ENCODE assay signal across 40 mouse cellular contexts in the genomic region with DNA sequence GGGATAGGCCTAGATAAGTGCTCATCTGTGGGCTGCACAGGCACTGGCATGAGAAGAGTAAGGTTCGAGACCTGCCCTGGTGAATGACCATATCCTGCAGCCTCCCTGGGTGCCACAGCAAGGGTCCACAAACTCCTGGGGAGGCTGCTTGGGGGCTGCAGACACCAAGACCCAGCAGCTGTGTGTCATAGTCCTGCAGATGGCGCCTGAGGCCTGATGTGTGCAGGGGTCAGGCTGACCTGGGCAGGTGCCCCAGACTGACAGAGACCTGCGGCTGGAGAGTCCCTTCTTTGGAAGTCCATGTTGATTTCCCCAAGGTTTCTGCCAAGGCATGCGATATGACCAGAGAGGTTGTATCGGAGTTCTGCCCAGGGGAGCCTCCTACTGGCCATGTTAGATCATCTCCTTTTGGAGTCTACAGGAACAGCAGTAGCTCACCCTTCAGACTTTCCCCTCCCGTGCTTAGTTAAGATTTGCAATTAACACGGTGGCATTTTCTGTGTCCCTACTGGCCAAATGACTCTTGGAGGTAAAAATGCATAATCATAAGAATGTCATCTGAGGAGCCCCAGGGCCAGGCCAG. TPM values are rescaled to one million over a fixed set of nuclear protein-coding genes. Genes with fewer than 3 reads are reported as not detected.
DNase-seq lines count a peak whose midpoint lies in the region; ATAC-seq and TF ChIP-seq lines count a peak whose summit lies in the region.
"Had no signal": no experiment of that assay in that cellular context is flagged by ENCODE, and none has a peak within 500 bp of the region (broad histone marks: within the 10 kb centered on the region; RNA-seq: fewer than 3 reads in every experiment).

No protein-coding gene starts in this region.

- no peak overlapping the region for H3K27ac ChIP-seq in gastrocnemius, adult 2 months
- H3K27ac ChIP-seq in kidney, postnatal 0 days = no peak overlapping the region
- H3K27ac ChIP-seq in lung, embryonic 14.5 days (ENCODE audit: low read depth) = no peak overlapping the region
- no peak overlapping the region for H3K27ac ChIP-seq in CH12.LX (ENCODE audit: insufficient read depth, low read depth)
- H3K27ac ChIP-seq: hindbrain, embryonic 15.5 days; limb, embryonic 13.5 days; midbrain, embryonic 10.5 days; neural tube, embryonic 12.5 days had no signal

- TF ChIP-seq EP300 in CH12.LX (IDR thresholded peaks at IDR 0.05; ENCODE audit: low read length) = no peak

- H3K27me3 ChIP-seq in kidney, postnatal 0 days (ENCODE audit: insufficient read depth, low read length) = no peaks in the 10 kb centered on the region
- H3K27me3 ChIP-seq in lung, embryonic 14.5 days (ENCODE audit: insufficient read depth, low read length) = no peaks in the 10 kb centered on the region
- no peaks in the 10 kb centered on the region for H3K27me3 ChIP-seq in CH12.LX (replicated peaks)
- H3K27me3 ChIP-seq: hindbrain, embryonic 15.5 days; neural tube, embryonic 12.5 days had no signal

- dilution Hi-C loops in CH12.LX (cut with MboI; ENCODE audit: extremely low pct_ligation_motif_present, extremely low pct_unique_long_range_greater_than_20kb, low sequenced_read_pairs) = no loop called here

- no peak overlapping the region for H3K9ac ChIP-seq in kidney, postnatal 0 days (ENCODE audit: low read depth, low read length)
- no peak overlapping the region for H3K9ac ChIP-seq in lung, embryonic 14.5 days
- no peak overlapping the region for H3K9ac ChIP-seq in CH12.LX (ENCODE audit: insufficient read depth, low read depth)
- H3K9ac ChIP-seq: forebrain, postnatal 0 days; hindbrain, embryonic 15.5 days; limb, embryonic 13.5 days; neural tube, embryonic 12.5 days had no signal

- no peaks in the 10 kb centered on the region for H3K4me1 ChIP-seq in kidney, postnatal 0 days (replicated peaks; ENCODE audit: insufficient read depth, low read length)
- H3K4me1 ChIP-seq in lung, embryonic 14.5 days (ENCODE audit: insufficient read depth) = no peaks in the 10 kb centered on the region
- no peaks in the 10 kb centered on the region for H3K4me1 ChIP-seq in lung, adult 2 months (ENCODE audit: control insufficient read depth, insufficient read depth, low read length)
- peaks cover 0 to 13% of the 10 kb centered on the region in 2 experiments; a peak in 2 of 4 replicates for H3K4me1 ChIP-seq in CH12.LX (ENCODE audit: control insufficient read depth in 1 of 2, insufficient read depth in 2 of 2)
- H3K4me1 ChIP-seq: hindbrain, embryonic 15.5 days; midbrain, embryonic 10.5 days; neural tube, embryonic 12.5 days had no signal

- peak; percentile 19; the same call in 1 of the 2 replicates for TF ChIP-seq CTCF in gastrocnemius, adult 2 months (IDR thresholded peaks at IDR 0.05)
- TF ChIP-seq CTCF in kidney, postnatal 0 days (IDR thresholded peaks at IDR 0.05; ENCODE audit: low read depth) = peak; percentile 38; the same call in 1 of the 2 replicates
- no peak for TF ChIP-seq CTCF in lung, embryonic 14.5 days (IDR thresholded peaks at IDR 0.05; ENCODE audit: low read depth)
- no peak for TF ChIP-seq CTCF in lung, adult 2 months (IDR thresholded peaks at IDR 0.05; ENCODE audit: insufficient read depth, low read length)
- TF ChIP-seq CTCF in CH12.LX (conservative IDR thresholded peaks at IDR 0.05 in 1 of 2, IDR thresholded peaks at IDR 0.05 in 1 of 2; ENCODE audit: low read depth in 2 of 2, low read length in 2 of 2) = peak in 1 of 2 experiments; percentile 49; a peak in 2 of 4 replicates

- no peak for TF ChIP-seq POLR2A in lung, adult 2 months (IDR thresholded peaks at IDR 0.05; ENCODE audit: borderline replicate concordance, extremely low read depth, low read depth, low read length)
- TF ChIP-seq POLR2A in CH12.LX (IDR thresholded peaks at IDR 0.05; ENCODE audit: low read depth, low read length) = no peak

- no peaks in the 10 kb centered on the region for H3K79me2 ChIP-seq in CH12.LX (replicated peaks; ENCODE audit: control insufficient read depth, extremely low read depth, insufficient read depth, poor library complexity, severe bottlenecking)

- intact Hi-C loops in gastrocnemius, adult 2 months (cut with DNase I) = no loop called here

- H3K36me3 ChIP-seq in kidney, postnatal 0 days (ENCODE audit: insufficient read depth, low read length) = no peaks in the 10 kb centered on the region
- H3K36me3 ChIP-seq in lung, embryonic 14.5 days (ENCODE audit: insufficient read depth) = no peaks in the 10 kb centered on the region
- no peaks in the 10 kb centered on the region for H3K36me3 ChIP-seq in CH12.LX (replicated peaks in 1 of 2; ENCODE audit: control insufficient read depth in 1 of 2, insufficient read depth in 1 of 2, low read length in 1 of 2)
- H3K36me3 ChIP-seq: hindbrain, embryonic 15.5 days; limb, embryonic 13.5 days; midbrain, embryonic 10.5 days; neural tube, embryonic 12.5 days had no signal

- no peaks in the 10 kb centered on the region for H3K9me3 ChIP-seq in kidney, postnatal 0 days (replicated peaks; ENCODE audit: low read length)
- H3K9me3 ChIP-seq in lung, embryonic 14.5 days (ENCODE audit: low read depth, low read length) = no peaks in the 10 kb centered on the region
- no peaks in the 10 kb centered on the region for H3K9me3 ChIP-seq in CH12.LX (replicated peaks; ENCODE audit: low read length)
- H3K9me3 ChIP-seq: hindbrain, embryonic 15.5 days; limb, embryonic 13.5 days; midbrain, embryonic 10.5 days; neural tube, embryonic 12.5 days had no signal

- 74% methylated on average over 7 of the region's 7 CpGs for WGBS in kidney, postnatal 0 days
- WGBS in lung, embryonic 14.5 days = 64% methylated on average over 7 of the region's 7 CpGs
- WGBS in lung, adult 2 months = 75% methylated on average over 7 of the region's 7 CpGs

- H3K4me2 ChIP-seq in kidney, postnatal 0 days (ENCODE audit: low read length) = no peak overlapping the region
- no peak overlapping the region for H3K4me2 ChIP-seq in lung, embryonic 14.5 days
- no peak overlapping the region for H3K4me2 ChIP-seq in CH12.LX (ENCODE audit: insufficient read depth, low read depth, poor library complexity, severe bottlenecking)
- H3K4me2 ChIP-seq: heart, embryonic 11.5 days; hindbrain, embryonic 15.5 days; limb, embryonic 13.5 days; neural tube, embryonic 12.5 days had no signal

- DNase-seq in gastrocnemius, adult 2 months = no peak
- DNase-seq in gastrocnemius, postnatal 4 days (ENCODE audit: low spot score in 2 of 2) = no peak
- peak; percentile 35 for DNase-seq in kidney, postnatal 0 days (ENCODE audit: low spot score)
- no peak for DNase-seq in kidney, adult 18-20 months
- DNase-seq in lung, embryonic 14.5 days = peak; percentile 7
- no peak for DNase-seq in lung, adult 2 months
- peak; percentile 6 for DNase-seq in CH12.LX (ENCODE audit: extremely low read depth)
- no peak for DNase-seq in embryo, embryonic 9.5 days (ENCODE audit: extremely low spot score)
- DNase-seq: adrenal gland, adult 2 months; adrenal gland, postnatal 36 days; cerebellum, adult 18-20 months; forebrain, postnatal 0 days; gastrocnemius, postnatal 10 days; kidney, adult 9 months; kidney, postnatal 25 days; lung, postnatal 14 days; right cerebral cortex, adult 18-20 months; right cerebral cortex, postnatal 4 days had no signal

- no peak overlapping the region for H3K4me3 ChIP-seq in gastrocnemius, adult 2 months
- H3K4me3 ChIP-seq in kidney, postnatal 0 days (replicated peaks; ENCODE audit: low read depth, low read length) = no peak overlapping the region
- no peak overlapping the region for H3K4me3 ChIP-seq in lung, embryonic 14.5 days (ENCODE audit: low read depth, low read length)
- no peak overlapping the region for H3K4me3 ChIP-seq in lung, adult 2 months (replicated peaks; ENCODE audit: extremely low read depth, low read depth, low read length)
- H3K4me3 ChIP-seq in CH12.LX (replicated peaks in 1 of 3; ENCODE audit: low read depth in 2 of 3, low read length in 2 of 3, poor library complexity in 1 of 3) = no peak overlapping the region
- H3K4me3 ChIP-seq: erythroblast, embryonic 14.5 days; hindbrain, embryonic 15.5 days; limb, embryonic 13.5 days; midbrain, embryonic 10.5 days; myocyte; neural tube, embryonic 12.5 days had no signal

- in situ Hi-C loops in CH12.LX (cut with MboI; ENCODE audit: low pct_ligation_motif_present, low pct_unique_long_range_greater_than_20kb, low sequenced_read_pairs) = no loop called here

- no peak for ATAC-seq in kidney, postnatal 0 days (replicated peaks; ENCODE audit: low FRiP score, low read depth)
- no peak for ATAC-seq in lung, embryonic 14.5 days (ENCODE audit: insufficient read depth)
- ATAC-seq: forebrain, postnatal 0 days; inflammation-experienced regulatory T-cells, adult 6 months; midbrain, embryonic 16.5 days had no signal

- peak; percentile 29; the same call in 1 of the 2 replicates for TF ChIP-seq RAD21 in CH12.LX (IDR thresholded peaks at IDR 0.05; ENCODE audit: low read depth, low read length)

TF ChIP-seq in CH12.LX, 34 proteins besides CTCF, POLR2A, EP300 and RAD21:
- TF ChIP-seq TBP (conservative IDR thresholded peaks at IDR 0.05; ENCODE audit: low read depth, low read length) = no peak
- TF ChIP-seq SMC3 (IDR thresholded peaks at IDR 0.05; ENCODE audit: low read depth, low read length) = peak; percentile 37

RNA-seq across cellular contexts. Expression of gene Catsper3, which starts 24.8 kb away (rescaled TPM):
- total RNA-seq in gastrocnemius, adult 2 months (2021) = under 1 TPM; 0.23 to 0.39 TPM
- not detected for total RNA-seq in gastrocnemius, postnatal 4 days (2021)
- polyA plus RNA-seq in kidney, postnatal 0 days (2015; fragmentation: Nextera tagmentation; extraction: Ambion mirVana) = 0.10 and 0.14 TPM in 2 replicates
- polyA plus RNA-seq in lung, embryonic 14.5 days (2014; fragmentation: Nextera tagmentation; extraction: Ambion mirVana) = 0.18 TPM in 1 of 2 replicates, not detected in the other
- polyA plus RNA-seq in lung, adult 2 months (2012; rRNA removed) = 0.19 TPM in 1 of 2 replicates, not detected in the other
- not detected in 2 replicates for total RNA-seq in CH12.LX (2012; rRNA removed)
- not detected in 2 replicates for total RNA-seq in CH12.LX (2014; rRNA removed)
- polyA plus RNA-seq in CH12.LX (2012; ENCODE audit: insufficient read length, low read depth) = not detected in 2 replicates
- total RNA-seq: common myeloid progenitor, adult 5-6 weeks; forebrain, postnatal 0 days; granulocyte monocyte progenitor cell, adult 5-6 weeks; layer of hippocampus, adult 18-20 months; megakaryocyte progenitor cell, adult 5-6 weeks had no signal
- polyA plus RNA-seq: embryonic facial prominence, embryonic 14.5 days; erythroblast, embryonic 14.5 days; forebrain, embryonic 11.5 days; hindbrain, embryonic 15.5 days; inflammation-experienced regulatory T-cells, adult 6 months; limb, embryonic 13.5 days; liver, embryonic 16.5 days; midbrain, embryonic 10.5 days; neural tube, embryonic 12.5 days had no signal

RNA-seq across cellular contexts. Expression of gene Pitx1, which starts 26.9 kb away (rescaled TPM):
- total RNA-seq in gastrocnemius, adult 2 months (2021) = under 1 TPM; 0.15 to 0.22 TPM
- total RNA-seq in gastrocnemius, postnatal 4 days (2021) = 1 to 10 TPM; 5.3 to 5.8 TPM
- 0.08 TPM in 1 of 2 replicates, not detected in the other for polyA plus RNA-seq in kidney, postnatal 0 days (2015; fragmentation: Nextera tagmentation; extraction: Ambion mirVana)
- 0.28 TPM in 1 of 2 replicates, not detected in the other for polyA plus RNA-seq in lung, embryonic 14.5 days (2014; fragmentation: Nextera tagmentation; extraction: Ambion mirVana)
- 0.14 and 26.6 TPM in 2 replicates for polyA plus RNA-seq in lung, adult 2 months (2012; rRNA removed)
- total RNA-seq in CH12.LX (2012; rRNA removed) (not detected in 2 replicates), CH12.LX (2014; rRNA removed) (not detected in 2 replicates)
- polyA plus RNA-seq in CH12.LX (2012; ENCODE audit: insufficient read length, low read depth) = not detected in 2 replicates
- total RNA-seq: adrenal gland, adult 2 months; adrenal gland, postnatal 36 days; common myeloid progenitor, adult 5-6 weeks; forebrain, postnatal 0 days; granulocyte monocyte progenitor cell, adult 5-6 weeks; hematopoietic stem cell, adult 5-6 weeks; layer of hippocampus, adult 18-20 months; layer of hippocampus, postnatal 14 days; left cerebral cortex, adult 8-10 months; left cerebral cortex, postnatal 36 days; megakaryocyte progenitor cell, adult 5-6 weeks had no signal
- polyA plus RNA-seq: adrenal gland, adult 2 months; forebrain, postnatal 0 days; heart, postnatal 0 days; inflammation-experienced regulatory T-cells, adult 6 months; myocyte; spleen, adult 2 months had no signal

Comparison
In these comparisons a context has a peak if more than half of its experiments do, and no peak if none do; other contexts are left out.
1. DNase-seq: peak in kidney, postnatal 0 days (single experiment), lung, embryonic 14.5 days (single experiment) and CH12.LX (single experiment); none in gastrocnemius, adult 2 months (single experiment), gastrocnemius, postnatal 4 days (0 of 2), kidney, adult 18-20 months (single experiment), lung, adult 2 months (single experiment) and embryo, embryonic 9.5 days (single experiment).
2. CTCF ChIP-seq: peak in gastrocnemius, adult 2 months (single experiment) and kidney, postnatal 0 days (single experiment); none in lung, embryonic 14.5 days (single experiment) and lung, adult 2 months (single experiment).